Mouse (Mus musculus): ENCODE data around the gene Nkiras2.
"Not testable (repeated sequence)": the region's sequence is repeated elsewhere in the genome, so short reads cannot be mapped to it uniquely, and the experiment has no call there.

Nkiras2 gene

GRCm38 (mm10) chr11:100634530-100634929 lies 15.5 kb downstream of the Nkiras2 start:
- no peak for DNase-seq

- peak in 1 of 2 experiments; percentile 28 for DNase-seq
These were observed 21.3 kb downstream of the Nkiras2 start for GRCm38 (mm10) chr11:100640159-100640906.

- no peak for DNase-seq
These were observed 24.9 kb downstream of the Nkiras2 start for GRCm38 (mm10) chr11:100643612-100644575.

DNA sequence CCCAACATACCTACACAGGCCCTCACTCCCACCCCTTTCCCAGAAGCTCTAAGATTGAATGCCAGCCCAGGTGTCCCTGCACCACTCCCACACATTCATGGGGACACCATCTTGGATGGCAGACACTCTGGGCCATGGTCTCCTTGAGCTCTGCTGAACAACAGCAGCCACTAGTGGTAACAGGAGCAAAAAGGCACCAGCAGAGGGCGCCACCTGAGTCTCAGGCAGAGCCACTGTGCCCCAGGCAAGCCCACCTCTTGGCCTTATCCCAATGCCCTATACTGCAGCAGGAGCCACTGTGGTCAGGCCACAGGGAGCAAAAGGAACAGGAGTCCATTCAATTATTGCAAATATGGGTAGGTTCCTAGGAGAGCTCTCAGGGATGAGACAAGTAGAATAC lies 27.2 kb downstream of the Nkiras2 start:
- DNase-seq = peak; percentile 55 to 74

DNA sequence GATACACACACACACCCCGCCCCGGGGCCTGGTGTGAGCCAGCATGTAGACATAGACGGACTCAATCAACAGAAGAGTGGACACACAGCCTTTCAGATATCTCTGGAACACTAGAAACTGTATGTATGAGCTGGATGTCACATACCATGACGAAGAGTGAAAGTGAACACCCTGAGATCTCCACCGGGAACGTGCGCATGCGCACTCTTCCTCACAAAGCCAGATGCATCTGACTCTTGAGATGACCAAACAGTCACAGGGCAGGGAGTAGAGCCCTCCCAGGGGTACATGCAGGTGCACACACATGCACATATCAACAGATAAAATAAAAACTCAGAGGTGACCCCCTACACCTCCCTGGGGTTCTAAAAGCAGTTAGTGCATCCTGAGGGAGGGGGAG lies 29.4 kb downstream of the Nkiras2 start:
- no peak for DNase-seq

GRCm38 (mm10) chr11:100651205-100651604 lies 32.2 kb downstream of the Nkiras2 start:
- no peak for DNase-seq

GRCm38 (mm10) chr11:100651748-100652147 lies 32.7 kb downstream of the Nkiras2 start:
- DNase-seq = no peak

DNA sequence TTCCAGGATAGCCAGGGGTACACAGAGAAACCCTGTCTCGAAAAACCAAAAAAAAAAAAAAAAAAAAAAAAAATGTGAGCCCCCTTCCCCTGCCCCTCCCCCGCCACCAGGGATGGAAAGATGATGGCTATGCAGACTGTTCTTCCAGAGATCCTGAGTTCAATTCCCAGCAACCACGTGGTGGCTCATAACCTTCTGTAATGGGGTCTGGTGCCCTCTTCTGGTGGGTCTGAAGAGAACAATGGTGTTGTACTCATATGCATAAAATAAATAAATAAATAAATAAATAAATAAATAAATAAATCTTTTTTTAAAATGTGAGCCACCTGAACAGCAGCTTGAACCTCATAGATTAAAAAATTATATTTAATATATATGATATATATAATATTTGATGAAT lies 36.5 kb downstream of the Nkiras2 start:
- not testable (repeated sequence) for DNase-seq

DNA sequence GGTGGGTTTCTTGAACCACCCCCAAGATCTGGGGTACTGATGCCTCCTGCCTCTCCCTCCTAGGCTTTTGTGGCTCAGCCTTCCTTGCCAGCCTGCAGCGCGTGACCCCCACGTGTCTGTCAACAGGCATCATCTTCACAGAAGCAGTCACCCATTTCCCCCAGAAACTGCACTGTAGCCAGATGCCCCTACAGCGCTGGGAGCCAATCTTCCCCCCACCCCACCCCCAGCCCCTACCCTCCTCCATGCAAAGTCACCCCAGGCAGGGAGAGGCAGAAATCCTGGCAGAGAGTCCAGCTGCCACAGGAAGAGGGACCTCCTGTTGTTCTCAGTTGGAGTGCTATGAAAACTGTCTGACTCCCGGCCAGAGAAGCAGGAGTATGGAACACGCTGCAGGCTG lies 37.4 kb downstream of the Nkiras2 start:
- DNase-seq = no peak

GRCm38 (mm10) chr11:100659806-100660205 lies 40.8 kb downstream of the Nkiras2 start:
- no peak for DNase-seq

GRCm38 (mm10) chr11:100671049-100671448 lies 52.0 kb downstream of the Nkiras2 start:
- DNase-seq = no peak

- DNase-seq = no peak
These were observed 52.9 kb downstream of the Nkiras2 start for GRCm38 (mm10) chr11:100671956-100672355.

DNA sequence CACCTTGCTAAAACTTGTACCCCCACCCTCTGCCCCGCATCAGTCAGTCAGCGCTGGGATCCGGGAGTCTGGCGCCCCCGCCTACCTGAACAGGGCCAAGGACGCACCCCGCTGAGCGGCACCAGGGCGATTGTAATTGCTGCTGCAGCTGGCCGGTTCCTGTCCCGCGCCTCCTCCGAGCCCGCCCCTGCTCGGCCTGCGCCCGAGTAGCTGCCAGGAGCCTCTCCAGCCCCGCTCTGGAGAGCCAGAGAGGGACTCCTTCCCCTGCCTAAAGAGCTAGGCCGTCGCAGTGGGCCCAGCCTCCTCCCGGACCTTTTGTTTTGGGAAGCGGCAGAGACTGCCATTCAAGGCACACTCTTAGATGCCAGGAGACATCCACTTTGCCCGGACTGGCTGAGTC lies 54.1 kb downstream of the Nkiras2 start:
- peak; percentile 6 to 53 for DNase-seq

Measured in kidney, postnatal 25 days (tissue).